Mouse (Mus musculus) fat pad, adult 2 months (tissue): ENCODE results near the gene Dcdc2c.

Source experiments
- DNase-seq: peaks from one replicate; pipeline ENCODE4 v3.0.0-alpha.2; 2011; ENCODE audit warnings: low read depth, low spot score; ENCODE audit errors: extremely low read depth

Dcdc2c gene

DNA sequence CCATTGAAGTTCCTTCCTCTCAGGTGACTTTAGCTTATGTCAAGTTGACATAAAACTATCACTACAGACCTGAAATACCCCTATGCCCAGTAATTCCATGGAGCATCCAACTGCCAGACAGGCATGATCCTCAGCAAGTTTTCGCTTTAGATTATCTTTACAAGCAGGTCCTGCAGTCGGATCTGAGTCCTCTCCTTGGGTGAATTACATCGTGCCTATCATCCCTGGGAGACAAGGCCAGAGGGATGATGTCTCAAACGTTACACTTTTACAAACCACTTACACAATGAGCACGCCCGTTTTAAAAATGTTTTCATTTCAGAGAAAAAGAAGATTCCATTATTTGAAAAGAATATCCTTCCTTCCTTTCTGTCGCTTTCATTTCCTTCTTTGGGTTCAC is 91.7 kb downstream of the Dcdc2c start:
- no peak for DNase-seq

DNA sequence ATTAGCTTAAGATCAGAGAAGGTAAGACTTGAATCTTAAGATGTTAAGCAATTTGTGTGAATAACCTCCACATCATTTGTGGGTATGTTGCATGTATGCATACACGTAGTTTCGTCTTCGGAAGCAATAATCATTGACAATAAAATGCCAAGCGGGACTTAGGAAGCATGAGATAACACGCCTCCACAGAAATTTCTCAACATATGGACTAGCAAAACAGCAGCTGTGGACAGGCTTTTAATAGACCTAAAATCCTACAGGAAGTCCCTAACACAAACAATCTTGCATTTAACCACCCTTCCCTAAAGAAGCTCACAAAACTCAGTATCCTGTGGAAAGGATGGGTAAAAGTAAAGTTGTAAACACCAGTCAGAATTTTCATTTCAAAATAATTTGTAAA is 93.4 kb downstream of the Dcdc2c start:
- DNase-seq = no peak

DNA sequence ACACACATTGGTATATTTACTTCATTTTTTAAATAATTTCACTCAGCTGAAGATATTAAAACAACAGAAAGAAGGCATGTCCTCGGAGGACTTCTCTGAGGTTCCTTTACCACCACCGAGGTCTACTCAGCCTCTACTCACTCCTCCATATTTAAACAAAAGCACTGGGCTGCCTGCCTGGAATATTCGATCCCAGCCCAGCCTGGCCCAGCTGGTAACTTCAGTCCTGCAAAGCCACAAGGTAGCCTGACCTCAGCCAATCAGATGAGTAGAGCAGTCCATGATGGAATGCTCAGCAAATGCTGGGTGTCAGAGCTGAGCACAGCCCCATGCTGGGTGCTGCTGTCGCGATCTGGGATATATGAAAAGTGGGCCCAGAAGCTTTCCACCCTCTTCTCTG is 115.7 kb downstream of the Dcdc2c start:
- DNase-seq = no peak

DNA sequence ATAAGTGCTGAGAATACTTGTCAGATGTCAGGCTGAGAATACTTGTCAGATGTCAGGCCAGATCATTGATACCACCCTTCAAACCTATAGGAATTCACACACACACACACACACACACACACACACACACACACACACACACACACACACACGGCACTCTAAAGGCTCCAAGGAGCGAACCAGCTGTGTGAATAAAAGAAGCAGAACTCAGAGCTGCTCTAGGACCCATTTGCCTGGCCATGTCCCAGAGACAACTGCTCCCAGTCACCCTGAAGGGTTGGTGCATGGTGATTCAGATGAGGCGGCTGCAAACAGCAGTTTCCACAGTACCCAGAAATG is 119.5 kb downstream of the Dcdc2c start:
- DNase-seq = no peak

DNA sequence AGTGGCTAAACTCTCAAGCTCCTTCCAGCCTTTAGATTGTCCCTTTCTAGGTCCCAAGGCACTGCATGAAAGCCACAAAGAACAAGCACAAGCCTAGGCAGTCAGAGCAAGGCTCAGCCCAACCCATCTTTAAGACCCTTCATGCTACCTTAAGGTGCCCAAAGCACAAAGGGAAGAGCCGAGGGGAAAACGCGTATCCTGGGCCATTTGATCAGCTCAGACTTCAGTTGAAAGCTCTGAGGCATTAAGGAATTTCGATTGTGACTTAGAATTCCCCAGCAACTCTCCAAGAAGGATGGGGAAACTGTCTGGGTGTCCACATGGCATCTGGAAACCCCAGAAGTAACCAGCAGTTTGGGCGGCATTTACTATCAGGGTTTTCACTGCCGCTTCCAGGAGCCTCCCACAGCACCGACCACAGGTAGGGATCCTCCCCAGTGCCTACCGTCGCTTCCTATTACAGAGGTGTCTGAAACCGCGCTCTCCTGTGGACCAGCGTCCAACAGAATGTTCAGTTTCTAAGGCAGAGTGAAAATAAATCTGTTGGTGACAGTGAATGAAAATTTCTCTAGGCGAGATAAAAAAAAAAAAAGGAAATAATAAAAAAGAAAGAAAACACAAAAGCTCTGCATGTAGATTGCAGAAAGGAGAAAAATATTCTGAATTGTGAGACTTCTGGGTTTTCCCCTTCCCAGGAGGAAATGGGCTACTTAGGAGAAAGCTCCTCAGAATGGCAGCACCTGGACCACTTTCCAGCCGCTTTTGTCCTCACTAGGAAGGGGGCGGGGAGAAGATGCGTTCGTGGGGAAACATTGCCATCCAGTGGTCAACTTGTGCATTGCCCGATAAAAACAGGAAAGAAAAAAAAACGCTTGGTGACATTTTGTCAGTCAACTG is 120.1 kb downstream of the Dcdc2c start:
- no peak for DNase-seq

DNA sequence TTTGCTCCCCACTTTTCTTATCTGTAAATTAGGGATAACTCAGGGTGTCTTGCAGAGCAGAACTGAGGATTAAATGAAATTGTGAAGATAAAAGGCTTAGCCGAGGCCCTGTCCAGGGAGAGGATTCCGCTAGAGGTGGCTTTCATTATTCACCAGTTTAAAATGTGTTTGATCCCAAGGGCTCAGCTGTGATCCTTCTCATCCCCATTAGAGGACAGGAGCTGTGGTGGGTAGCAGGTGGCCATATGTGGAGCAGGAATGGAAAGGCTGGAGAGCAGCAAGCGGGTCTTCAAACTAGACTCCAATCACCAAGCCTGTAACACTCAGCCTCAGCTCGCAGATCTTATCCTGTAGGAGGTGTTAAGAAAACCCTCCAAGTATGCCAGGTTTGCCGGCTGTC is 122.3 kb downstream of the Dcdc2c start:
- DNase-seq = no peak

DNA sequence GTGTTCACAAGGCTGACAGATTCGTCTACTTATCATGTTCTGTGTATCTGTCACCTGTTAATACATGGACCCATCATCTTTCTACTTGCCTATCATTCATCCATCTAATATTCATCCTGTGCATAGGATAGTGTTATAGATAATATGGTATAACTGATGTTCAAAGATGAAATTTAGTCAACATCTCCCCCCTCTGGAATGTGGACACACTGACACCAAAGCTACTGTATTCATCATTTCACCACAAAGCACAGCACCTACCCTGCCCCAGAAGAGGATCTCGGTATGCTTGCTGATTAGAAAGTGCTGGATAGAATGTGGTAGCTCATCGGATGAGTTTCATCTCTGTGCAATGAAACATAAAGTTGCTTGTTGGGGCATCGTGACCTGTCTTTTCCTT is 135.2 kb downstream of the Dcdc2c start:
- DNase-seq = no peak

DNA sequence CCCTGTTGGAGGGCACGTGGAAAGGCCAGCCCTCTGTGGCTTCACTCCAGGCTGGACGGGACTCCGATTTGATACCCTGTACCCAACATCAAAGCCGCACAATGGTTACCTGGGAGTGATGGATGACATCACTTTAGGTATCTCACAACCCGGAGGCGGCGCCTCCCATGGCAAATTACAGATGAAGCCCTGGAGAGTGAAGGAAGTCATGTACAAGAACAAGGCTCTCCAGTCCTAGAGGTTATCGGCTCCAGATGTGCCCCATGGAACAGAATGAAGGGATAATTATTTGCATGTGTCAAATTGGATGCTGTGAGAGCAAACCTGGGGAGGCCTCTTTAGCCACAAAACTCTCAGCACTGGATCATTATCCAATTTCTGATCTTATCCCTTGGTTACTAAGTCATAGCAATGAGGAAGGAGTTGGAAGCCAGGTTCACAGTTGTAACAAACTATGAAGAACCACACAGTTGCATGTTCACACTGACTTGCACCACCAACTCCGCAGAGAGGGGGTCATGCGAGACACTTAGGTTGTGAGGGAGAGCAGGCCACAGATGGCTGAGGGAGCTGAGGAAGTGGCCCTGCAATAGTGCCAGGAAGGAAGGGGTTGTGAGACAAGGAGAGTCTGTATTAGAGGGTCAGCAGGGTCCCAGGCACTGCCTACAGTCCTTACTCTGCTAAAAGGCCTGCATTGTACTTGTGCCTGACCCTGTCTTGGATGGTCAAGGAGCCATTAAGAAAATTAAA is 144.4 kb downstream of the Dcdc2c start:
- DNase-seq = no peak

DNA sequence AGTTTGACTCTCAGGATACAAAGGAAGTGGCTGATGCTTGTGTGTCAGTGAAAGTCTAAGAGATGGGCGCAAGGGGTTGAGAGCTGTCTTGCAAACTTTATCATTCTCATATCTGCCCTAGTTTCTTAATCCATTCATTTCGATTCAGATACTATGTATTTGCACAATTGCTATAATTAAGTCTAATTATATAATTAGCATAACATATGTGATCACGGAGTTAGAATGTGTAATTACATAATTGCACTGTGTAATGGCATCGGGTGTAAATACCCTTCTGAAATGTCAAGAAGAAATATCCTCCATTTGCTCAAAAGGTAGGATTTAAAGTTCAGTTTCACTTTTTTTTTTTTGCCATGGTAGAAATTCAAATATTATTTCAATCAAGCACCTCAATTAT is 149.9 kb downstream of the Dcdc2c start:
- no peak for DNase-seq

DNA sequence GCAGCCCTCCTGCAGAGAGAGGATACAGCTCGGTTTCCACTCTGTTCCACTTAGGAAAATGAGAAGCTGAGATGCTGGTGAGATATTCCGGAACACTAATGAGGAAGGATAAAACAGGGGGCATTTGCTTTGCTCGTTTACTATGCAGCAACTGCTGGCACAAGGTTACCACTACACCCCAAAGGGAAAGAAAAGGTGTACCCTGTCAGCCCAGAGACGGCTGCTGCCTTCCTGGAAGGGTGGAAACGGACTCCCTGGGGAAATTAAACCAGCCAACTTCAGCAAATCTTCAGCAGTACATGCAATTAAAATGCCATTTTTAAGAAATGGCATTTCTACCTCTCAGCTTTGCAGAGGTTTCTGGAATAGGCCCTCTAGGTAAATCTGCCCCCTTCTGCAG is 150.8 kb downstream of the Dcdc2c start:
- DNase-seq = no peak

DNA sequence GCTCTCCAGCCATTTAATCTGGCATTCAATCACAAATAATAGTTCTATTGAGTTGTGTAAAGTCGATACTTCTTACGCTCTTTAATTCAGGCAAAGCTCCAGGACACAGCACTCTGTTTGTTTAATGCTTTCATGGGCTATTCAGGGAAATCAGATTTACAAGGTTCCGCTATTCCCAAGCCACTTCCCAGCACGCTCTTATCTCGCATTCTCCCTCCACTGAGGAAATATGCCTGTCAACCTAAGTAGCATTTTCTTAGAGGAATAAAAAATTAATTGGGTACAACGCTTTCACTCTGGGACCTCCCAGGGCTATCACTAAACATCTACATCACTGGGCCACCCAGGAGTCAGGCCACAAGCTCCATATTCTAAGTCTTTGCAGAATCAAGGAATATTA is 160.1 kb downstream of the Dcdc2c start:
- no peak for DNase-seq
